Mouse (Mus musculus) frontal cortex, adult 2 months (tissue): ENCODE results near the gene Flt4. TPM values are rescaled to one million over a fixed set of nuclear protein-coding genes. Genes with fewer than 3 reads are reported as not detected.

Experiments
- DNase-seq, 2 experiments: peaks; one replicate each; pipeline ENCODE4 v3.0.0; 2022; ENCODE audit warnings: low spot score in 1 of 2; ENCODE audit errors: extremely low spot score in 1 of 2
- polyA plus RNA-seq: library from polyadenylated mRNA; depleted of rRNA; stranded (reverse); fragments of >200 nt; gene quantifications from 2 replicates; pipeline ENCODE4 v1.2.3, GENCODE M21; 2012; rRNA removed

Gene Flt4
- polyA plus RNA-seq, 1 experiment: 1.9 TPM

DNA sequence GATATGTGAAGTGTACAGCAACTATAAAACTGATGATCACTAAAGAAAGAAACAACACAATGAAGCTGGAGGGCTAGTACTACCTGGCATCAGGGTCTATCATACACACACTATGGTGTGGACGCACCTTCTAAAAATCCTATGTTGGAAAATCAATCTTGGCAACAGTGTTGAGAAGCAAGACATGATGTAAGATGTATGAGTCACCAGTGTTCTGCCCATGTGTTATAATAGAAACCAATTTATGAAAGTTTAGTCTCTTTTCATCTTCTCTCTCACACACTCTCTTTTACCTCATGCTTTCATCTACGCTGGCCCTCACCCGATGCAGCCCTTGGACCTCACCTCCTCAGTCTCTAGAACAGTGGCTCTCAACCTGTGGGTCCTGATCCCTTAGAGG is 86.0 kb downstream of the Flt4 start:
- DNase-seq: no peak

- DNase-seq: no peak
Measured at GRCm38 (mm10) chr11:49695695-49696094, 86.6 kb downstream of the Flt4 start.

- DNase-seq: no peak
Measured at GRCm38 (mm10) chr11:49696472-49696871, 87.4 kb downstream of the Flt4 start.

DNA sequence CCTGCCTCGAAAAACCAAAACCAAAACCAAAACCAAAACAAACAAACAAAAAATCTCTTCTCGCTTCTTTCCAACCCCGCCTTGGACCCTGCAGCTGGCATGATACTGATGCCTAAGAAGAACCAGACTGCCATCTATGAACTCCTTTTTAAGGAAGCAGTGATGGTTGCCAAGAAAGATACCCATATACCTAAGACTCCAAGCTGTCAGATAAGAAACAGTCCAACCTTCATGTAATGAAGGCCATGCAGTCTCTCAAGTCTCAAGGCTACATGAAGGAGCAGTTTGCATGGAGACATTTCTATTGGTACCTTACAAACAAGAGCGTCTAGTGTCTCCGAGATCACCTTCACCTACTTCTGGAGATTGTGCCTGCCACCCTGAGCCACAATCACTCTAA is 88.7 kb downstream of the Flt4 start:
- DNase-seq: no peak

DNA sequence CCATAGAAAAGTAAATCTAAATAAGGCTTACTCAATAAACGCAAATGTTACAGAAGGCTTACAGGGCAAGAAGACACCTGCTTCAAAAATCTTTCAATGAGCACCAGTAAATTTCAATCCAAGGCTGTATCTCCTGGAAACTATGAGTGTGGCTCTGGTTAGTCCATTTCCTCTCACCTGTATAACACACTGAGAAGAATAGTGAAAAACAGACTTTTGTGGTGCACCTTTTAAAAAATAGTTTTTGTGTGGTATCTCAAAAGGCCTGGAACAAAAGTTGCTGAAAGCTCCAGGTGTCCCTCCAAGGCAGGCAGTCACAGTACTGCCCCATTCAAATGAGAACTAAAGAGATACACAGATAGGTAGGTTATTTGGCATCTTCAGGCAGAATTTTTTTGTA is 90.0 kb downstream of the Flt4 start:
- no peak for DNase-seq

DNA sequence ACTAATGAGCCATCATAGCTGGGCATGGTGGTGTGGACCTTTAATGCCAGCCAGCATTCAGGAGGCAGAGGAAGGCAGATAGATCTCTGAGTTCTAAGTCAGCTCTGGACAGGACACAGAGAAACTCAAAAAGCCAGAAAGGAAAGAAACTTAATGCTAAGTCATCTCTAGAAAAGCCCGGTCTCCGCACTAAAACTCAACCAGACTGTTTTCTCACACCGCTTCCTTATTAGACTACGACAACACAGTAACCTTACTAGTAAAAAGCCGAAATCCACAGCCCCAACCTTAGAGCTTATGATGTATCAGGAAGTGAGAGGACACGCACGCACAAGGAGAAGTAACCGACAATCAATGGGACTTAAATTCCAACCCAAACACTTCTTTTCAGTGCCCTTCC is 93.0 kb downstream of the Flt4 start:
- DNase-seq: no peak

Other genes with a start within 250 kb of the Flt4 start
- 0.02 and 0.11 TPM in 2 replicates for gene Olfr1389, start 186.2 kb upstream of the Flt4 start, polyA plus RNA-seq
- gene Olfr1388, start 172.6 kb upstream of the Flt4 start, polyA plus RNA-seq: 0.10 and 0.19 TPM in 2 replicates
- gene Olfr1387, start 153.9 kb upstream of the Flt4 start, polyA plus RNA-seq: not detected in 2 replicates
- gene Olfr1386, start 144.2 kb upstream of the Flt4 start, polyA plus RNA-seq: not detected in 2 replicates
- 0.02 TPM in 1 of 2 replicates, not detected in the other for gene Olfr1385, start 120.2 kb upstream of the Flt4 start, polyA plus RNA-seq
- gene Olfr1384, start 102.5 kb upstream of the Flt4 start, polyA plus RNA-seq: 0.11 TPM in 1 of 2 replicates, not detected in the other
- gene Olfr1383, start 89.6 kb upstream of the Flt4 start, polyA plus RNA-seq: not detected in 2 replicates
- gene Olfr1382, start 81.0 kb upstream of the Flt4 start, polyA plus RNA-seq: 0.04 TPM in 1 of 2 replicates, not detected in the other
- 0.06 TPM in 1 of 2 replicates, not detected in the other for gene Olfr1381, start 65.8 kb upstream of the Flt4 start, polyA plus RNA-seq
- not detected in 2 replicates for gene Olfr1380, start 52.4 kb upstream of the Flt4 start, polyA plus RNA-seq
- gene Scgb3a1, start 54.3 kb downstream of the Flt4 start, polyA plus RNA-seq: 0.29 and 0.50 TPM in 2 replicates
- 35.1 and 36.4 TPM in 2 replicates for gene Cnot6, start 103.5 kb downstream of the Flt4 start, polyA plus RNA-seq
- 12.5 and 13.0 TPM in 2 replicates for gene Gfpt2, start 184.9 kb downstream of the Flt4 start, polyA plus RNA-seq
- gene Mapk9, start 237.5 kb downstream of the Flt4 start, polyA plus RNA-seq: 127 and 129 TPM in 2 replicates